Mouse (Mus musculus) limb, embryonic 14.5 days (tissue): ENCODE results near the gene Rspo3. TPM values are rescaled to one million over a fixed set of nuclear protein-coding genes. Genes with fewer than 3 reads are reported as not detected.

ENCODE experiments used
- ATAC-seq: fragments of 200-750 bp; cut with Nextera tagmentation; 2 replicates; pipeline ENCODE4 v1.8.0; 2017; ENCODE audit warnings: low read depth, moderate number of reproducible peaks, moderate TSS enrichment; ENCODE audit not compliant: low FRiP score
- DNase-seq: peaks from one replicate; pipeline ENCODE4 v3.0.0-alpha.2; 2015; ENCODE audit warnings: low spot score
- H3K27ac ChIP-seq: fragments of 300-500 bp; sonication (generic); replicated peaks from 2 replicates; pipeline ENCODE4 v1.5.1; 2014; ENCODE audit warnings: low read depth, mild to moderate bottlenecking, low read length, moderate library complexity, mixed read lengths
- H3K27me3 ChIP-seq: fragments of 300-500 bp; sonication (generic); 2 replicates; pipeline ENCODE4 v1.6.1; 2014; ENCODE audit warnings: low read length, mixed read lengths; ENCODE audit not compliant: control insufficient read depth, insufficient read depth
- H3K36me3 ChIP-seq: fragments of 300-500 bp; sonication (generic); 2 replicates; pipeline ENCODE4 v1.6.1; 2014; ENCODE audit warnings: mild to moderate bottlenecking, low read length, moderate library complexity, mixed read lengths; ENCODE audit not compliant: control insufficient read depth, insufficient read depth
- H3K4me1 ChIP-seq: fragments of 300-500 bp; sonication (generic); 2 replicates; pipeline ENCODE4 v1.6.1; 2014; ENCODE audit warnings: antibody characterized with exemption, low read length, mixed read lengths; ENCODE audit not compliant: control insufficient read depth, insufficient read depth
- H3K4me2 ChIP-seq: fragments of 300-500 bp; sonication (generic); replicated peaks from 2 replicates; pipeline ENCODE4 v1.6.1; 2014; ENCODE audit warnings: low read depth, mild to moderate bottlenecking, low read length, moderate library complexity; ENCODE audit not compliant: severe bottlenecking
- H3K4me3 ChIP-seq: fragments of 300-500 bp; sonication (generic); replicated peaks from 2 replicates; pipeline ENCODE4 v1.5.1; 2014; ENCODE audit warnings: low read length
- H3K9ac ChIP-seq: fragments of 300-500 bp; sonication (generic); 2 replicates; pipeline ENCODE4 v1.6.1; 2014; ENCODE audit warnings: mild to moderate bottlenecking, low read depth, low read length, moderate library complexity; ENCODE audit not compliant: severe bottlenecking
- H3K9me3 ChIP-seq: fragments of 300-500 bp; sonication (generic); 2 replicates; pipeline ENCODE4 v1.6.1; 2016; ENCODE audit warnings: low read length; ENCODE audit not compliant: control insufficient read depth
- POLR2A ChIP-seq: fragments of 200-500 bp; IDR thresholded peaks from 2 replicates; pipeline ENCODE4 v1.8.0; 2012; ENCODE audit warnings: inconsistent platforms, mild to moderate bottlenecking, moderate library complexity, borderline replicate concordance; ENCODE audit not compliant: insufficient read depth, insufficient read length; ENCODE audit errors: extremely low read depth
- WGBS: fragments of 180-500 bp; shearing (Covaris S2); extraction: QIAGEN DNeasy Blood & Tissue Kit; methylation state at CpG from one replicate; pipeline ENCODE4 v1.1.7; 2014; 5-methylcytosine and 5-hydroxymethylcytosine counted together
- polyA plus RNA-seq, 2 experiments: library from polyadenylated mRNA; depleted of rRNA in 1 of 2; stranded (reverse) in 1 of 2; unstranded in 1 of 2; fragments of >200 nt; fragmentation: Nextera tagmentation in 1 of 2; extraction: Ambion mirVana in 1 of 2; gene quantifications; 2 replicates each; pipeline versions ENCODE4 v1.2.1 to v1.2.3; 2012 to 2014

Rspo3 gene
- polyA plus RNA-seq (2012; rRNA removed) = 9.5 and 9.7 TPM in 2 replicates
- 21.0 and 23.5 TPM in 2 replicates for polyA plus RNA-seq (2014; fragmentation: Nextera tagmentation; extraction: Ambion mirVana)

- no peak for TF ChIP-seq POLR2A
- peaks cover 7% of the 10 kb centered on the region for H3K4me1 ChIP-seq
- 0 out of 2 replicates have a peak within 1 kb of the TSS, but pooled peaks have one; percentile 52 for H3K27ac ChIP-seq
- ATAC-seq (peak; percentile 68), DNase-seq (peak; percentile 38)
- H3K4me3 ChIP-seq = peak within 1 kb of the TSS; percentile 69
- WGBS = under 1% methylated on average over 37 of the region's 44 CpGs
- peak within 1 kb of the TSS; percentile 65 for H3K9ac ChIP-seq
- no peaks in the 10 kb centered on the region for H3K36me3 ChIP-seq
- no peaks in the 10 kb centered on the region for H3K9me3 ChIP-seq
- peak within 1 kb of the TSS; percentile 85 for H3K4me2 ChIP-seq
- no peaks in the 10 kb centered on the region; the same call in 1 of the 2 replicates for H3K27me3 ChIP-seq
These were observed at the start of gene Rspo3 for GRCm38 (mm10) chr10:29535546-29536260. Rspo3 (minus strand) TSS chr10:29535867.

GRCm38 (mm10) chr10:29581940-29582339 lies 46.3 kb upstream of the Rspo3 start:
- DNase-seq (no peak), ATAC-seq (no peak)
- Histone ChIP-seq H3K9me3 (no peaks in the 10 kb centered on the region), H3K9ac (no peak overlapping the region), H3K36me3 (no peaks in the 10 kb centered on the region), H3K27ac (no peak overlapping the region), H3K4me1 (no peaks in the 10 kb centered on the region), H3K4me2 (no peak overlapping the region), H3K4me3 (no peak overlapping the region), H3K27me3 (no peaks in the 10 kb centered on the region)
- no peak for TF ChIP-seq POLR2A
- 75% methylated on average over 3 of the region's 3 CpGs for WGBS

GRCm38 (mm10) chr10:29581476-29581875 lies 45.8 kb upstream of the Rspo3 start:
- Histone ChIP-seq H3K4me1 (no peaks in the 10 kb centered on the region), H3K27me3 (no peaks in the 10 kb centered on the region), H3K27ac (no peak overlapping the region), H3K9me3 (no peaks in the 10 kb centered on the region), H3K36me3 (no peaks in the 10 kb centered on the region), H3K4me3 (no peak overlapping the region), H3K4me2 (no peak overlapping the region), H3K9ac (no peak overlapping the region)
- no peak for ATAC-seq
- no peak for DNase-seq
- no peak for TF ChIP-seq POLR2A
- 75% methylated on average over 3 of the region's 3 CpGs for WGBS

- 36% methylated on average over 2 of the region's 2 CpGs for WGBS
- H3K36me3 ChIP-seq = no peaks in the 10 kb centered on the region
- H3K27ac ChIP-seq = no peak overlapping the region
- 0 out of 2 replicates have a peak, but pooled peaks cover 3% of the 10 kb centered on the region for H3K4me1 ChIP-seq
- no peaks in the 10 kb centered on the region for H3K9me3 ChIP-seq
- H3K9ac ChIP-seq = no peak overlapping the region
- ATAC-seq (no peak), DNase-seq (no peak)
- H3K4me3 ChIP-seq = no peak overlapping the region
- no peak for TF ChIP-seq POLR2A
- no peaks in the 10 kb centered on the region for H3K27me3 ChIP-seq
- H3K4me2 ChIP-seq = no peak overlapping the region
These were observed 20.3 kb upstream of the Rspo3 start for GRCm38 (mm10) chr10:29555983-29556382.

GRCm38 (mm10) chr10:29554365-29554764 lies 18.7 kb upstream of the Rspo3 start:
- Histone ChIP-seq H3K4me3 (no peak overlapping the region), H3K4me2 (no peak overlapping the region), H3K36me3 (no peaks in the 10 kb centered on the region), H3K27me3 (no peaks in the 10 kb centered on the region), H3K9me3 (no peaks in the 10 kb centered on the region), H3K9ac (no peak overlapping the region), H3K27ac (no peak overlapping the region), H3K4me1 (0 out of 2 replicates have a peak, but pooled peaks cover 3% of the 10 kb centered on the region)
- WGBS = 31% methylated on average over 2 of the region's 2 CpGs
- ATAC-seq = no peak
- TF ChIP-seq POLR2A = no peak
- DNase-seq = no peak

GRCm38 (mm10) chr10:29542982-29543381 lies 7.3 kb upstream of the Rspo3 start:
- WGBS = 93% methylated on average over 3 of the region's 3 CpGs
- no peaks in the 10 kb centered on the region for H3K9me3 ChIP-seq
- no peak for TF ChIP-seq POLR2A
- H3K36me3 ChIP-seq = no peaks in the 10 kb centered on the region
- no peak for DNase-seq
- no peaks in the 10 kb centered on the region for H3K4me1 ChIP-seq
- no peak overlapping the region for H3K27ac ChIP-seq
- no peak for ATAC-seq
- H3K9ac ChIP-seq = no peak overlapping the region
- no peak overlapping the region for H3K4me3 ChIP-seq
- no peak overlapping the region for H3K4me2 ChIP-seq
- H3K27me3 ChIP-seq = no peaks in the 10 kb centered on the region
